Mouse (Mus musculus): ENCODE measurements around the gene Tbcb. TPM values are rescaled to one million over a fixed set of nuclear protein-coding genes. Genes with fewer than 3 reads are reported as not detected.

Tbcb gene
- 136 and 139 TPM in 2 replicates for polyA plus RNA-seq (2012; rRNA removed)

- H3K4me1 ChIP-seq (ENCODE audit: control insufficient read depth, insufficient read depth, low read length): peaks cover 1% of the 10 kb centered on the region; the same call in 1 of the 2 replicates
- TF ChIP-seq CTCF (IDR thresholded peaks at IDR 0.05; ENCODE audit: extremely low read depth, insufficient read depth, low read length): no peak
- TF ChIP-seq POLR2A (IDR thresholded peaks at IDR 0.05; ENCODE audit: extremely low read depth, insufficient read depth, low read length): peak; percentile 72
- peak within 1 kb of the TSS; percentile 77 for H3K27ac ChIP-seq (ENCODE audit: insufficient read depth, low read length)
- peak within 1 kb of the TSS; percentile 63 for H3K4me3 ChIP-seq (ENCODE audit: insufficient read depth, low read length)
These were observed at the start of gene Tbcb, which contains the start of gene Polr2i for GRCm38 (mm10) chr7:30231669-30232454. Gene Tbcb (minus strand): TSS chr7:30232272. Gene Polr2i (plus strand): TSS chr7:30231948.

- TF ChIP-seq POLR2A (IDR thresholded peaks at IDR 0.05; ENCODE audit: extremely low read depth, insufficient read depth, low read length) (no peak), CTCF (IDR thresholded peaks at IDR 0.05; ENCODE audit: extremely low read depth, insufficient read depth, low read length) (no peak)
- H3K27ac ChIP-seq (ENCODE audit: insufficient read depth, low read length): no peak overlapping the region
- H3K4me1 ChIP-seq (ENCODE audit: control insufficient read depth, insufficient read depth, low read length): no peaks in the 10 kb centered on the region
- no peak overlapping the region for H3K4me3 ChIP-seq (ENCODE audit: insufficient read depth, low read length)
These were observed 49.5 kb upstream of the Tbcb start for GRCm38 (mm10) chr7:30281522-30281921.

- Histone ChIP-seq H3K4me3 (ENCODE audit: insufficient read depth, low read length) (peak overlapping the region; percentile 42), H3K4me1 (ENCODE audit: control insufficient read depth, insufficient read depth, low read length) (no peaks in the 10 kb centered on the region), H3K27ac (ENCODE audit: insufficient read depth, low read length) (peak overlapping the region; percentile 96)
- TF ChIP-seq CTCF (IDR thresholded peaks at IDR 0.05; ENCODE audit: extremely low read depth, insufficient read depth, low read length) (no peak), POLR2A (IDR thresholded peaks at IDR 0.05; ENCODE audit: extremely low read depth, insufficient read depth, low read length) (peak; percentile 79)
These were observed 48.6 kb upstream of the Tbcb start for GRCm38 (mm10) chr7:30280670-30281138.

- H3K4me3 ChIP-seq (ENCODE audit: insufficient read depth, low read length): peak within 1 kb of the TSS; percentile 42
- TF ChIP-seq POLR2A (IDR thresholded peaks at IDR 0.05; ENCODE audit: extremely low read depth, insufficient read depth, low read length) (no peak), CTCF (IDR thresholded peaks at IDR 0.05; ENCODE audit: extremely low read depth, insufficient read depth, low read length) (no peak)
- H3K4me1 ChIP-seq (ENCODE audit: control insufficient read depth, insufficient read depth, low read length): no peaks in the 10 kb centered on the region
- peak within 1 kb of the TSS; percentile 96 for H3K27ac ChIP-seq (ENCODE audit: insufficient read depth, low read length)
These were observed 48.0 kb upstream of the Tbcb start, which contains the start of the genes Thap8 and Wdr62 for GRCm38 (mm10) chr7:30279951-30280669. Gene Thap8 (plus strand): TSS chr7:30280094. Gene Wdr62 (minus strand): TSS chr7:30280419.

- peak overlapping the region; percentile 42 for H3K4me3 ChIP-seq (ENCODE audit: insufficient read depth, low read length)
These were observed 47.5 kb upstream of the Tbcb start for GRCm38 (mm10) chr7:30279536-30279935.

GRCm38 (mm10) chr7:30278911-30279310 is 46.8 kb upstream of the Tbcb start:
- TF ChIP-seq POLR2A (IDR thresholded peaks at IDR 0.05; ENCODE audit: extremely low read depth, insufficient read depth, low read length): no peak

More at GRCm38 (mm10) chr7:30279536-30279935, 47.5 kb upstream of the Tbcb start:
- Histone ChIP-seq H3K4me1 (ENCODE audit: control insufficient read depth, insufficient read depth, low read length) (no peaks in the 10 kb centered on the region), H3K27ac (ENCODE audit: insufficient read depth, low read length) (no peak overlapping the region)
- no peak for TF ChIP-seq CTCF (IDR thresholded peaks at IDR 0.05; ENCODE audit: extremely low read depth, insufficient read depth, low read length)
- no peak for TF ChIP-seq POLR2A (IDR thresholded peaks at IDR 0.05; ENCODE audit: extremely low read depth, insufficient read depth, low read length)

GRCm38 (mm10) chr7:30274383-30274782 is 42.3 kb upstream of the Tbcb start:
- TF ChIP-seq CTCF (IDR thresholded peaks at IDR 0.05; ENCODE audit: extremely low read depth, insufficient read depth, low read length) (no peak), POLR2A (IDR thresholded peaks at IDR 0.05; ENCODE audit: extremely low read depth, insufficient read depth, low read length) (no peak)
- H3K4me3 ChIP-seq (ENCODE audit: insufficient read depth, low read length): no peak overlapping the region
- H3K4me1 ChIP-seq (ENCODE audit: control insufficient read depth, insufficient read depth, low read length): no peaks in the 10 kb centered on the region
- H3K27ac ChIP-seq (ENCODE audit: insufficient read depth, low read length): no peak overlapping the region

More at GRCm38 (mm10) chr7:30278911-30279310, 46.8 kb upstream of the Tbcb start:
- Histone ChIP-seq H3K4me1 (ENCODE audit: control insufficient read depth, insufficient read depth, low read length) (no peaks in the 10 kb centered on the region), H3K4me3 (ENCODE audit: insufficient read depth, low read length) (no peak overlapping the region), H3K27ac (ENCODE audit: insufficient read depth, low read length) (no peak overlapping the region)

- TF ChIP-seq POLR2A (IDR thresholded peaks at IDR 0.05; ENCODE audit: extremely low read depth, insufficient read depth, low read length) (no peak), CTCF (IDR thresholded peaks at IDR 0.05; ENCODE audit: extremely low read depth, insufficient read depth, low read length) (no peak)
- Histone ChIP-seq H3K4me1 (ENCODE audit: control insufficient read depth, insufficient read depth, low read length) (no peaks in the 10 kb centered on the region), H3K27ac (ENCODE audit: insufficient read depth, low read length) (no peak overlapping the region), H3K4me3 (ENCODE audit: insufficient read depth, low read length) (no peak overlapping the region)
These were observed 37.6 kb upstream of the Tbcb start for GRCm38 (mm10) chr7:30269641-30270040.

- H3K27ac ChIP-seq (ENCODE audit: insufficient read depth, low read length): no peak overlapping the region
- no peak overlapping the region for H3K4me3 ChIP-seq (ENCODE audit: insufficient read depth, low read length)
- no peaks in the 10 kb centered on the region for H3K4me1 ChIP-seq (ENCODE audit: control insufficient read depth, insufficient read depth, low read length)
- no peak for TF ChIP-seq POLR2A (IDR thresholded peaks at IDR 0.05; ENCODE audit: extremely low read depth, insufficient read depth, low read length)
- TF ChIP-seq CTCF (IDR thresholded peaks at IDR 0.05; ENCODE audit: extremely low read depth, insufficient read depth, low read length): no peak
These were observed 34.7 kb upstream of the Tbcb start for GRCm38 (mm10) chr7:30266780-30267179.
